Mouse (Mus musculus): ENCODE results near the gene Zfp286.

The Zfp286 gene

DNA sequence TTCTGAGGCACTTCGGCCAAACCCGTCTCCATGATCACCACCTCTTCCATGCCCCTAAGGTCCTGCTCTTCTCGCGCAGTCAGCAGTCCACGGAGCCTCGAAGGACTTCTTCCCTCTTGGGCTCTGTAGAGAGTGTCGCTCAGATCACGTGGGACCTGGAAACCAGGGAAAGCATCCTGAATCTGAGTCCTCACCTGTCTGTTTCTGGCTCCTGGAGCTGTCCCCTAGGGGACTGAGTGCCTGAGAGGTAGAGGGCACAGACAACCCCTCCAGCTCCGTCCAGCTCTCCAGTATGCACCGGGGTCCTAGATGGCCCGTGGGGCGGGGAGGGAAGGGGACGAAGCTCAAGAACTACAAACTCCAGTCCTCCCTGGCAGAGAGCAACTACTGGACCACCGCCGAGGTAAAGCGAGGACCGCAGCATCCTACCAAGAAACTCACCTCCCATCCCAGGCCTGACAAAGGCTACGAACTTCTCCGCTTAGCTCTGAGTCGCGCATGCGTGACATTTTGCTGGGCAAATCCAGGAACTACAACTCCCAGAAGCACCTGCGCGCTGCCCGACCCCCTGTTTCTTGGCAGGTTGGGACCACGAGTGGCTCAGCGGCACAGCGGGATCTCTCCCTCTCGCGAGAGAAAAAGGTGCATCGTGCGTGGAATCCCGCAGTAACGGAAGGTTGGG is at the start of gene Zfp286:
Gene Zfp286, minus strand, starts transcription at position 528 of the 682 bp plus-strand sequence.
- in situ Hi-C loops (cut with MboI; ENCODE audit: unreplicated experiment in 2 of 2) = no loop called here

DNA sequence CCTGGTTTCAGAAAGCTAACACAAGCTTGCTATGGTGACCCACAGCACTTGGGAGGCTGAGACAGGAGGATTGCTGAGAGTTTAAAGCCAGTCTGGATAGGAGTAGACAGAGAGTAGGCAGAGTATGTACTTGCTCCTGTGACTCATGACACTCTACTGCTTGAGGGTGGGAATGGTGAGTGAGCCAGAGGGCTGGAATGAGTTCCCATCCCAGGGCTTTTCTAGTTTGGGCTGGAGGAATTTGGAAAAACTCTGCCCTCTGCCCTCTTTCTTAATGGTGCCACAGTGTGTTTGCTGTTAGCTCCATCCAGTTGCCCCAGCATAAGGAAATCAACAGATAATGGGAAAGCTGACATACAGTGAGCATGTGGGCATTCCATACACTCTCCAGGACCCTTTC is 42.6 kb upstream of the Zfp286 start:
- in situ Hi-C loops (cut with MboI; ENCODE audit: unreplicated experiment in 2 of 2) = no loop called here

DNA sequence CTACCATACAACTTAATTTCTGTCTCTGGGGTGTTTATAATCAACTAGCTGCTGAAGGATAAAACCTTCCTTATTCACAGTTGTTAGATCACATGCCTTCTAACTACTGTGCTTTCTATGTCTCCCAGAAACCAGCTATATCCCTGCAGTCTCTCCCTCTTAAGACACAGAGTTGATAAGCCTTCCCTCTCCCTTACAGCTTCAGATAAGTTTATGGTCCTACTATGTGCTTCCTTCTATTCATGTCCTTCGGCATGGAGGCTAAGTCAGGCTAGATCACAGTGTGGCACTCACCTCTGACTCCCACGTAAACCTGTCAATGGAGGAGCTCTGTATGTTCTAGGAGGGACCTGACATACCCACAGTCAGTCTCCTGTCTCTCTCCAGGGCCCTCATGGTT is 41.1 kb upstream of the Zfp286 start:
- in situ Hi-C loops (cut with MboI; ENCODE audit: unreplicated experiment in 2 of 2) = no loop called here

DNA sequence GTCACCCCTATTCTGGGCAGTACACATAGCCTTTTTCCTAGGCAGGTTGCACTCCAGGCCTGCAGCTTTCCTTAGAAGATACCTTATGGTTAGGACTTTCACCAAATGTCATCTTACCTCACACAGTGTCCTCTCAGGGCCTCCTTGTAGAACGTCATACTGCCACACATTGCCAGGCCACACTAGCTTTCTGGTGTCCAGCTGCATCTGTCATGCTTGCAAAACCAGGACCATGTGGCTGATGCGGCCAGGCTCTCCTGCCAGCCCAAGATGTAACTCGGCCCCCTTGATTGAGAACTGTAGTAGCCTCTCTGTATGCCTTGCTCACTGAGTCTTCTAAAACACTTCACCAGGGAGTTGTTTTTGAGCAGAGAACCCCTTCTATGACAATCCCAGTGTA is 38.6 kb upstream of the Zfp286 start:
- in situ Hi-C loops (cut with MboI; ENCODE audit: unreplicated experiment in 2 of 2) = no loop called here

DNA sequence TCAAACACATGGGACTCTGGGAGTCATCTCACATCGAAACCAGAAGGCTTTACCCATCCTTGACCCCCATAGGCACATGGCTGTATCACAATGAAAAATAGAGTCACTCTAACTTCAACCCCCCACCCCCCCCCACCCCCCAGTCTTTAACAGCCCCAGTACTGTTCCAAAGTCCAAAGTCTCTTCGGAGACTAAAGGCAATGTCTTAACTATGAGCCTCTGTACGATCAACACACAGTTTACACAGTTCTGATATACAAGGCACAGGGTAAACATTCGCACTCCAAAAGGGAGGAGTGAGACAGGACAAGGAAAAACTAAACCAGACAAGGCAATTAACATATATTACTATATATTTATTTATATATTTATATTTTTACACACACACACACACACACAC is 37.9 kb upstream of the Zfp286 start:
- in situ Hi-C loops (cut with MboI; ENCODE audit: unreplicated experiment in 2 of 2) = no loop called here

DNA sequence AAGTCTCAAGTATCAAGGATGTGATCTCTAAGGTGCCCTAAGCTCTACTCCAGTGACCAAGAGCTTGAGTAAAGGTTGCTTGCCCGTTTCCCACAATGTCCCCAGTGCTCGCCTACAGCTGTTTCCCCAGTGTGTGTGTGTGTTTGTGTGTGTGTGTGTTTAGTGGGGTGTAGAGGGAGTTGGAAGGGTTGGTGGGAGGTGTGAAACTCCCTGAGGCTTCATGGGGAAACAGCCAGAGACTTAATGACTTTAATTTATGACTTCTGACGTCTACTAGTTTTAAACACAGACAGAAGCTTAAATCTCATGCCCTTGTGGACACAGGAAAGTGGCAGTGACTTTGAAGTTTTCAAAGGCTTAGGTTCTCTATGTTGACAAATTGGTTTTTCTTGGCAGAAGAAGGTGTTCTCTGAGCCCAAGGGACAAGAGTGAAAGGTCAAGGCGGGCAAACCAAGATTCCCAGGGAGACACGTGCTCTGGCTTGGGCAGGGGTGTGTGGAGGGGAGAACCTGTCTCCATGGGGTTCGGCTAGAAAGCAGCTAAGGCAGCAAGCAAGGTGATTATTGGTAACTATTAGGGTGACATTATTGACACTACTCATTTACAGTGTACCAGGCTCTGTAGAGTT is 37.0 kb upstream of the Zfp286 start:
- in situ Hi-C loops (cut with MboI; ENCODE audit: unreplicated experiment in 2 of 2) = no loop called here

DNA sequence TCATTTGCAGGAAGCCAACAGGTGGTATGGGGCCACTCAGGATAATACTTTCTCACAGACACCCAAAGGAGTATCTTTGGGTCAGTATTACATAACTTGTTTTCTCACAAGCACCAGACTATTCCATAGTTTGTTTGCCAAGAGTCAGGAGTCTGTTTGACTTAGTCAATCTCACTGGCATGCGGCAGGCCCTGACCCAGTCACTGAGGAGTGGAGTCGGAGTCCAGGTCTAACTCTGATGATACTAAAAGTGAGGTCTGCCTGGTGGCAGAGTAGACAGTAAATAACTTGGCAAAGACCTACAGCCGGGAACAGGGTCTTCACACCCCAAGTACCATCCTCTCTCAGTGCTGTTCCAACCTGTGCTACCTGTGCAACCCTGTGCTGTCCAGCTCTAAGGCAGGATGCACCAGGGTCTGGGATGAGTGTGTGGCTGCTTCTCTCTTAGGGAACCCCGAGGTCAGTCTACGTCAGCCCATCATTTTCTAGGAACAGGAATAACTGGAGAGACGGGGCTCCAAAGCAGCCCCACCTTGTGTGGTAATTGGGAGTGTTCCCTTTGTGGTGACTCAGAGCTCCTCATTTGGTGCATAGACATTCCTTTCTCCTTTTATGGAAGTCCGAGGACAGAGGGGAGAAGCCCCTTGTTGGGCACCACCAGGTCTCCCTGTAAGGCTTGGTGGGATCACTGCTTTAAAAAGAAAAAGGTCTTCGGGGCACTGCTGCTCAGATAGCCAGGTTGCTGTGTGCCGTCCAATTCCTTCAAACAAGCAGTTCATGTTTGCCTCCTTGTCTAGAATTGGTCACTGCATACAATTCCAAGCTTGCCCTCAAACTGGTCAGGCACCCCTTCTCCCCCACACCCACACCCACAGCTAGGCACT is 36.2 kb upstream of the Zfp286 start:
- in situ Hi-C loops (cut with MboI; ENCODE audit: unreplicated experiment in 2 of 2) = no loop called here

DNA sequence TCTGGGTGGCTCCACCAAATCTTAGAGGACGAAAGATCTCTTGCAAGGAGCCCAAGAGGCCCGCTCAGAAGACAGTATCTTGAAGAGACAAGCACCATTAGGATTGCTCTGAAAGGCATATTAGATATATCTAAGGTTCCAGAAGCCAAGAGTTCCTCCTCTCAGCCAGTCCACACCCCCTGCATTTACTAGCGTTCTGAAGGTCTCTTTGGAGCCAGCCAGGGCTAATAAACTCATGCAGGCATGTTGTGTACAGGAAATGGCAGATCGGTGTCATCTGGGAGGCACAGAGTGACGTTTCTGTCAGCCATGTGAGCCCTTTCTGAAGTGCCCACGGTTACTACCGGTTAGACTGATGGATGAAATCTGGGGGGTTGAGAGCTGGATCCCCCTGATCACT is 34.9 kb upstream of the Zfp286 start:
- in situ Hi-C loops (cut with MboI; ENCODE audit: unreplicated experiment in 2 of 2) = loop anchor here in 1 of 2 experiments (5.0 kb wide), 1 partner anchor 53 kb away; the partner anchor contains the start of gene Tvp23b

DNA sequence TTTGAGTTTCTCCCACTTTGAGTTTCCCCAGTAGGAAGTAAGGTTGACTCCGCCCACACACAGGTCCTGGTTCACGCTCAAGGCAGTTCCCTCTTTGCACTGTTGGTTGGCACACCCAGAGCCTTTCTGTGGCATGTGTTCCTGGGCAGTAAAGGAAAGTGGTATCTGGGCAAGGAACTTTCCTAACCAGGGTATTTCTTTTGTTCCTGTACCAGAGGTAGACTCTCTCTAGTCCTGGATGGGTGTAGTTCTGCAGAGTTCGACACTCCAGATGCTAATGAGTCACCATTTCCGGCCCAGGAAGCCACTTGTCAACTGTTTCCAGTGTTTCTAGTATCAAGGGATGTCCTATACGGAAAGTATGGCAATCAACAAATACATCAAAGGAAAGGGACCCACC is 32.6 kb upstream of the Zfp286 start:
- in situ Hi-C loops (cut with MboI; ENCODE audit: unreplicated experiment in 2 of 2) = loop anchor here in 1 of 2 experiments (5.0 kb wide), 1 partner anchor 55 kb away; the partner anchor contains the start of gene Tvp23b

DNA sequence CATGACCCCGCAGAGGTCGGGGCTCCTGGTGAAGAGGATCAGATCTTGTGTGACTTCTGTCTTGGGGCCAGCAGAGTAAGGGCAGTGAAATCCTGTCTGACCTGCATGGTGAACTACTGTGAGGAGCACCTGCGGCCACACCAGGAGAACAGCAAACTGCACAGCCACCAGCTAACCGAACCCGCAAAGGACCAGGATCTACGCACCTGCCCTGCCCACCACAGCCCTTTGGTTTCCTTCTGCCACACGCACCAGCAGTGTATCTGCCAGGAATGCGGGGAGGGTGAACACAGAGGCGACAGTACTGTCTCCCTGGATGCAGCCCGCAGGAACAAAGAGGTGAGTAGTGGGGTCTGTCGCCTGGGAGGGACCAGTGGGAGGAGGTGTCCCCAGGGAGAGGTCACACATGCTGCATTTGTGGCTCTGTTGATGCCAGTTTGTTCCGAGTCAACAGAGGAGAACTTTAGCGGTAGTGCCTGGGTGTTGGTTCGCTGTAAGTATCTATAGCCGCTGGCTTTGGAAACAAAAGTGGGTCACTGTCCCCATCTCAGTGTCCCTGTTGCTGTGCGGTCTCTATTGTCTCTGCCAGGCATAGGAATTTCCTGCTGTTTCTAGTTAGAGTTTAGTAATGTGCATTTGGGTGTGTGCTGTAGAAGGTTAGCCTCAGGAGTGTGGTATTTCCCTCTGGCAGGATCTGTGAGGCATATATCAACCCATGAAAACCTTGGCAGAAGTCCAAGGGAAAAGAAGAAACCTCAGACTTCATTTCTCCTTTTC is 31.6 kb upstream of the Zfp286 start:
- in situ Hi-C loops (cut with MboI; ENCODE audit: unreplicated experiment in 2 of 2) = loop anchor here in 1 of 2 experiments (5.0 kb wide), 1 partner anchor 56 kb away; the partner anchor contains the start of gene Tvp23b

DNA sequence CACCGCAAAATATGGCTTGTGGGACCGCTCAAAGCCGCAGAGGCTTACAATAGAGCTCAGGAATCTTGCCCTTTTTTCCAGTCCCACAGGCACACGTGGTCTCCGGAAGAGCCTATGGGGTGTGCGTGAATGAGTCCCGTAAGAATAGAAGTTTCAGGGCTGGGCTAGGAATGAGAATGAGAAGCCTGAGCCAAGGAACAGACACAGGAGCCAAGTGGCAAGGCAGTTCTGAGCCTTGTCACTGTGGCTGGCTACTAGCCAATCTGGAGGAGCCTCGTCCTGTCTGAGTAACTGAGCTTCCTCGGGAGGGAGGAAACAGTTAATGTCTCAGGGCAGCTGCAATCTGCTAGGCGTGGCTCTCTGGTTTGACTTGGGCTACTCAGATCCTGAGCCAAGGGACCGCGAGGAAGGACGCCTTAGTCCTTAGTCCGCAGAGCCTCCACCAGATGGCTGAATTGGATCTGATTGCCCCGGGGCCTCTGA is 30.8 kb upstream of the Zfp286 start, which contains the start of gene Trim16:
Gene Trim16, plus strand, starts transcription at position 173 of the 483 bp plus-strand sequence.
- in situ Hi-C loops (cut with MboI; ENCODE audit: unreplicated experiment in 2 of 2) = loop anchor here in 1 of 2 experiments (5.0 kb wide), 1 partner anchor 57 kb away; the partner anchor contains the start of gene Tvp23b

DNA sequence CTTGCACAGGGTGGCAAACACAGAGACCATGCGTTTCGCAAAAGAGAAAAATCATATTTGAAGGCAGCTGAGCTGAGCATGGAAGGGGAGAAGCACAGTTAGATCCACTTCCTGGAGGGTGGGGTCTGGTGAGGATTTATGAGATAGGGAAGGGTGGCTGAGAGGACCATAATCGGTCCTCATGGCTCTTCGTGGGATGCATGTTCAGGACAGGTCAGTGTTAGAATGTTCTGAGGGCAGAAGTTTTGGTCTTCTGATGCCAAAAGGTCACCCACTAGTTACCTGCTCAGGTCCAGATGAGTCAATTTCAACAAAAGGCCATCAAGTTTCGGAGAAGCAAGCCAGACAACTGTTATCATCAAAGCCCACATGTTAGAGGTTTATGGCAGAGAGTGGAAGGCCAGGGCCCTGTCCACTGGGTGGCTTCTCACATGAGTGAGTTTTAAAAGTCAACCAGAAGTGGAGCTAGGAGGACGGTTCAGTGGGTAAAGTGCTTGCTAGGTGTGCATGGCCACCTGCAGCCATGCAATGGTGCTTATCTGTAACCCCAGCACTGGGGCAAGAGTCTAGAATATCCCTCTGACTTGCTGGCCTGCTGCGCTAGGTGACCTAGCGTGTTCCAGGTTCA is 29.9 kb upstream of the Zfp286 start:
- in situ Hi-C loops (cut with MboI; ENCODE audit: unreplicated experiment in 2 of 2) = no loop called here

DNA sequence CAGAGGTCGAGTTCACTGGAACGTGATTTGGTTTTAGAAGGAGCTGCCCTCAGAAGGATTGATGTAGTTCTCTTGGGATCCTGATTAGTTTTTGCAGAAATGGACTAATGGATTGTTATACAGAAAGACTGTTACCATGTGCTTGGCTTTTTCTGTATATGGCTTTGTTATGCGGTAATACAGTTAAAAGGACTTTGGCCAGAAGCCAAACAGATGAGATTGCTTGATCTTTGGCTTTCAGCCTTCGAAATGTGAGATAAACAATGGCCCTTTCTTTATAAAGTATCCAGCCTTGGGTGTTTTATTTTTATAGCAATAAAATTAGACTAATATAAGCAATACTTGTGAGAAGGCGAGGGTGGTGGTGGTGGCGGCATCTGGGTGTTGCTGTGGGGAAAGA is 27.3 kb upstream of the Zfp286 start:
- in situ Hi-C loops (cut with MboI; ENCODE audit: unreplicated experiment in 2 of 2) = no loop called here

DNA sequence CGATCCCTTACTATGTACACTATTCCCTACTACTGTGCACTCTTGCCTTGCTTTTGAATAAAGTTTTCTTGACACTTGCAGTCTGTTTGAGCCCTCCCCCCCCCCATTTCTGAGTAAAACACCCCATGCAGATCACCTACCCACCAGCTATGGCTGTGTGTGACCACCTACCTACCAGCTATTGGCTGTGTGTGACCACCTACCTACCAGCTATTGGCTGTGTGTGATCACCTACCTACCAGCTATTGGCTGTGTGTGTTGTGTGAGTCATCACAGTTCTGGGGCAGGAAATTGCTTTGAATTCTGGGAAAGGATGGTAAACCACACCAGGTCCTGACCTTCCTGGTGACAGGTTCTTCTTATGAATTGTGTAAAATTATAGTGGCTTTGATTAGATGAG is 26.2 kb upstream of the Zfp286 start:
- in situ Hi-C loops (cut with MboI; ENCODE audit: unreplicated experiment in 2 of 2) = no loop called here

DNA sequence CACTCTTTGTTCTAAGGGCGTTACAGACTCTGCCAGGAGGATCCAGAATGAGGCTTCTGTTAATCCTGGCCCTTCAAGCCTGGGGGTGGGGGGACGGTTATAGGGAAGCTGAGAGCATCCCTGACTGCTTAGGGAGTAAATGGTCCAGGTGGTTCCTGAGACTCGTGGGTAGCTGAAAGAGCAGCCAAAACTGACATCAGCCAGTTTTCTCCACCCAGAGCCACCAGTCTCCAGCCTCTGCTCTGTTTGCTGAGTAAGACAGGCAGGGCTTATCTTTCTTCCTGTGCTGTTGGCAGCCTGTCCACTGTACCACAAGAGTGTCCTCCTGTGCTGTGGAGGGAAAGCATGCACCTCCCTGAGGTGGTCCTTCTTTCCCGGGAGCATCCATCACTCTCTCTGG is 25.4 kb upstream of the Zfp286 start:
- in situ Hi-C loops (cut with MboI; ENCODE audit: unreplicated experiment in 2 of 2) = no loop called here

DNA sequence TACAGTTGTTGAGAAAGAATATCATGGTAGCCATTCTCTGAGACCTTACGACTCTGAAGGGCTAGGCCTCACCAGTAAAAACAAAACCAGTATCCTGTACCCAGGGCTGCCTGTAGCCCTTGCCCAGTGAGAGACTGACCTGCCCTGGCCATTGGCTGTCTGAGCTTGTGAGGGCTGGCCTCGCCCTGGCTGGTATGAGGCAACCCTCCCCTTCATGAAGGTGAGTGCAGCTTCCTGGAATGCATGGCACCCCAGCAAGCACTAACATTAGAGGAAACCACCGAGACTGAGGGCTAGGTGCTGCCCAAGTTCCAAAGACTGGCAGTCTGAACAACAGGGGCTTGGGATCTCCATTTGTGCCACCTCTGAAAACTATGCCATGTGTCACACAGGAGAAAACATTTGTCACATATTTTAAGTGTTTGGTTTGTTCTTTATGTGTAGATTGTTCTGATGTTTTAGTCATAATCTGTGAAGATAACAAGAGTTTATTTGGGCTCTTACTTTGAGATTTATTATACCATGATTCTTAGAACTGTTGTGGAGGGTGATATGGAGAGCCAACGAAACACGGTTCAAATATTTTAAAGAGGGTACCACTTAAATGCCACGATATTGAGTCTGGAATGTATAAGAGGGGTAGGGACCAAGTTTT is 24.8 kb upstream of the Zfp286 start:
- in situ Hi-C loops (cut with MboI; ENCODE audit: unreplicated experiment in 2 of 2) = no loop called here

DNA sequence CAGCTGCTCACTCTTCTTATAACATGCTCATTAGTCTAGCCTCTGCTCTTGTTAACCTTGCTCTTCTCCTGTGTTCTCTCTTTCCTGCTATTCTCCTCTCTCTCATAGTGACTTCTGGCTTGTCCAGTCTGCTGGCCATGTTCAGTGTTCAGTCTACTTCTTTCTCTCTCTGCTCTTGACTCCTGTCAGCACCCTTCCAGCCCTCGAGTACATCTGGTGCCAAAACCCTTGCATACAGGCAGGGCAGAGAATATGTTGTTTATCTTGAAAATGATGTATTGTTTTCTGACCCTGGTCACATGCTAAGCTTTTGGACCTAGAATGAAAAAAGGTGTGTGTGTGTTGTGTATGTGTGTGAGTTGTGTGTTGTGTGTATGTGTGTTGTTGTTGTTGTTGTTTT is 24.2 kb upstream of the Zfp286 start:
- in situ Hi-C loops (cut with MboI; ENCODE audit: unreplicated experiment in 2 of 2) = no loop called here

DNA sequence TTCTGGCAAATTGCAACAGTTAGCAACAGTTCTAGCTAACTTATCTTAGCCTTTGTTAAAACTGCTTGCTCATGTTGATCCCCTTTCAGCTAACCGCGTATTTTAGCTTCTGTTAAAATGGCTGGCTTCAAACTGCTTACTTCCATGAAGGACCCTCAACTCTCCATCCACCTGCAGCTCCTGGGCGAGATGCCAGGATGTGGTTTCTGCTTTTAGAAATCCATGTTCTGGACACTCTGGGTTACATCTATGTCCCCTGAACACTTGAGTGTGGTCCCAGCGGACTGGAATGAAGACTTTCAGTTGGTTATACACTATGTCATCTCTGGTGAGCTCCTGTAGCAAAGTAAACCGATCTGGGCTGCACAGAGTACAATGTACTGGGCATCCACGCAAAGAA is 23.0 kb upstream of the Zfp286 start:
- in situ Hi-C loops (cut with MboI; ENCODE audit: unreplicated experiment in 2 of 2) = no loop called here

DNA sequence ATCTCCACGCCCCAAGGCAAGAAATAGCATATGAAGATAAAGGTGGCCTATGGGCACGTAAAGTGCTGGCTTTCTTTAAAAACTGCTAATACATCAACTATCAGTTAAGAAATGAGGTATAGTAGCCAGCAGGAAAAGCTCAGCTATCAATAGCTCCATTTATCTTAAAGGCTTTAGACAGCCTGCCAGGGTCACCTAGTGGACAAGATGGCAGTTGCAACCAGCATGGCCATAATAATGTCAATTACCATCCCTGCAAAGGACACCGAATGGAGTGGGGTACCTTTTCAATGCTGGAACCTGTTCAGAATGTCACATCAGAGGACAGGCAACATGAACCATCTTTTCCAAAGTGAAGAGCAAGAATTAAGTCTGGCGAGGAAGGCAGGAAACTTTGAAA is 19.9 kb upstream of the Zfp286 start:
- in situ Hi-C loops (cut with MboI; ENCODE audit: unreplicated experiment in 2 of 2) = no loop called here
